Comparison of ENCODE assay signal across 8 mouse cellular contexts in the genomic region with DNA sequence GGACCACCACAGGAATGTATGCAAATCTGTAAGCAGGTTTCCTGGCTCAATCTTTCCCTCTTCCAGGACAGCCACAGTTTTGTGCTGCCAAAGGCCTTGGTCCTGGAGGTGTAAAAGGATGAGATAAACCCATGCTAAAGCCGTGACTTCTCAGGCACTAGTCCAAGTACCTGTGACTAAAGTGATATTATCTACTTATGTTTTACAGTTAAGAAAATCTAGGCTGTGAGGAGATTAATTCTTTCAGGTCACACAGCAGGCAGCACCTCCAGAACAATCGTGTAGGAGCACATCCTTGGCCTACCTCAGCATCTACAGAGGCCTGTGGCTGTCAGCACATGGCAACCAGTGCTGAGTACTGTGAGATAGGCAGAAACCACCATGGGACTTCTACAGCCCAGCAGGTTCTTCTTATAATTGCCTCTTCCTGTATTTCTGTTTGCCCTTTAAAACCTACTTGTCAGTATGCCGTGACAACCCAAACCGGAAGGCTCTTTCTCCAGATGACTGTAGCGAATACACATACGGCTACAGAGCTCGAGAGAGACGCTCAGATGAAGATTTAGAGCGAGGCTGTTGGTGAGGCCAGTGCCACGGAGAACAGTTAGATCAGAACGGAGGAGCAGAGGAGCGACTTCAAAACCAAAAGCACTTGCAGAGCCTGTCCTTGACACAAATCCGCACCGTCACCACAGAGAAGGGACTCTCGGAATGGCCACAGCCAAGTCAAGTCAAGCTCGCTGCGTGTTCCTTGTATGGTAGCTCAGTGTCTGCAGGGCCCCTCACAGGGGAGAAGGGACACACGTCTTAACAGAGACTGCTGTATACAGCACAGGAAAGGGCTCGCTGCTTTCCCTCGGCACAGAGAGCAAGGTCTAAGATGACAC. TPM values are rescaled to one million over a fixed set of nuclear protein-coding genes. Genes with fewer than 3 reads are reported as not detected.
DNase-seq lines count a peak whose midpoint lies in the region; ATAC-seq lines count a peak whose summit lies in the region.

No protein-coding gene starts in this region.

- peak; percentile 94 for DNase-seq in heart, adult 11 months
- peak; percentile 82 for DNase-seq in naive thymus-derived CD4-positive, alpha-beta T cell, adult 2 months (ENCODE audit: low read depth)
- DNase-seq in retina, postnatal 1 day = no peak
- no peak for DNase-seq in urinary bladder, postnatal 36 days (ENCODE audit: low spot score in 2 of 2)

- H3K4me1 ChIP-seq in heart, embryonic 11.5 days (ENCODE audit: control insufficient read depth, insufficient read depth, low read length) = no peaks in the 10 kb centered on the region
- peaks cover 14% of the 10 kb centered on the region for H3K4me1 ChIP-seq in hindbrain, embryonic 13.5 days (replicated peaks)
- peaks cover 20% of the 10 kb centered on the region for H3K4me1 ChIP-seq in kidney, embryonic 15.5 days

- WGBS in heart, embryonic 11.5 days (ENCODE audit: insufficient replicate concordance) = 74% methylated on average over 20 of the region's 20 CpGs
- 79% methylated on average over 20 of the region's 20 CpGs for WGBS in hindbrain, embryonic 13.5 days
- 77% methylated on average over 20 of the region's 20 CpGs for WGBS in kidney, embryonic 15.5 days

- H3K9me3 ChIP-seq in heart, embryonic 11.5 days (replicated peaks; ENCODE audit: control insufficient read depth, low read length) = no peaks in the 10 kb centered on the region
- no peaks in the 10 kb centered on the region for H3K9me3 ChIP-seq in hindbrain, embryonic 13.5 days
- H3K9me3 ChIP-seq in kidney, embryonic 15.5 days (replicated peaks) = no peaks in the 10 kb centered on the region

- ATAC-seq in heart, embryonic 11.5 days (replicated peaks; ENCODE audit: insufficient number of reproducible peaks, low FRiP score, low TSS enrichment) = no peak
- peak; percentile 87 for ATAC-seq in activated CD4-positive, CD25-positive, alpha-beta regulatory T cell, adult 4 months
- ATAC-seq in hindbrain, embryonic 13.5 days (ENCODE audit: low FRiP score) = 0 out of 2 replicates have a peak, but pooled peaks have one; percentile 50
- ATAC-seq in kidney, embryonic 15.5 days (replicated peaks; ENCODE audit: low FRiP score) = no peak

- no peak overlapping the region for H3K4me2 ChIP-seq in heart, embryonic 11.5 days
- H3K4me2 ChIP-seq in hindbrain, embryonic 13.5 days = no peak overlapping the region
- H3K4me2 ChIP-seq in kidney, embryonic 15.5 days = no peak overlapping the region

- no peak overlapping the region for H3K4me3 ChIP-seq in heart, embryonic 11.5 days (ENCODE audit: low read depth, low read length)
- no peak overlapping the region for H3K4me3 ChIP-seq in hindbrain, embryonic 13.5 days
- H3K4me3 ChIP-seq in kidney, embryonic 15.5 days (replicated peaks) = no peak overlapping the region

- H3K9ac ChIP-seq in heart, embryonic 11.5 days (ENCODE audit: low read depth, low read length) = no peak overlapping the region
- H3K9ac ChIP-seq in hindbrain, embryonic 13.5 days = no peak overlapping the region; the same call in 1 of the 2 replicates
- no peak overlapping the region for H3K9ac ChIP-seq in kidney, embryonic 15.5 days

- H3K27me3 ChIP-seq in heart, embryonic 11.5 days (ENCODE audit: control insufficient read depth, insufficient read depth, low read length) = no peaks in the 10 kb centered on the region; the same call in 1 of the 2 replicates
- H3K27me3 ChIP-seq in hindbrain, embryonic 13.5 days = peaks cover 20% of the 10 kb centered on the region
- H3K27me3 ChIP-seq in kidney, embryonic 15.5 days = peaks cover 10% of the 10 kb centered on the region; the same call in 1 of the 2 replicates

- H3K27ac ChIP-seq in heart, embryonic 11.5 days (ENCODE audit: low read depth, low read length) = no peak overlapping the region
- H3K27ac ChIP-seq in hindbrain, embryonic 13.5 days = peak overlapping the region; percentile 37; the same call in 1 of the 2 replicates
- H3K27ac ChIP-seq in kidney, embryonic 15.5 days = no peak overlapping the region

- H3K36me3 ChIP-seq in heart, embryonic 11.5 days (ENCODE audit: control insufficient read depth, insufficient read depth, low read length) = no peaks in the 10 kb centered on the region
- peaks cover 11% of the 10 kb centered on the region for H3K36me3 ChIP-seq in hindbrain, embryonic 13.5 days
- H3K36me3 ChIP-seq in kidney, embryonic 15.5 days = no peaks in the 10 kb centered on the region

RNA-seq across cellular contexts. Expression of gene N4bp2l1, which starts 3.8 kb away (rescaled TPM):
- 3.0 and 3.2 TPM in 2 replicates for polyA plus RNA-seq in heart, embryonic 11.5 days (2014; fragmentation: Nextera tagmentation; extraction: Ambion mirVana)
- 10 to 100 TPM; 53.3 to 53.4 TPM for polyA plus RNA-seq in activated CD4-positive, CD25-positive, alpha-beta regulatory T cell, adult 4 months (2017; shearing (Covaris generic))
- 7.7 and 8.6 TPM in 2 replicates for polyA plus RNA-seq in hindbrain, embryonic 13.5 days (2015; fragmentation: Nextera tagmentation; extraction: Ambion mirVana)
- 4.5 and 5.9 TPM in 2 replicates for polyA plus RNA-seq in kidney, embryonic 15.5 days (2015; fragmentation: Nextera tagmentation; extraction: Ambion mirVana)

Comparison
In these comparisons a context has a peak if more than half of its experiments do, and no peak if none do; other contexts are left out.
1. DNase-seq: peak in heart, adult 11 months (single experiment) and naive thymus-derived CD4-positive, alpha-beta T cell, adult 2 months (single experiment); none in retina, postnatal 1 day (single experiment) and urinary bladder, postnatal 36 days (0 of 2).
2. ATAC-seq: peak in activated CD4-positive, CD25-positive, alpha-beta regulatory T cell, adult 4 months (single experiment) and hindbrain, embryonic 13.5 days (single experiment); none in heart, embryonic 11.5 days (single experiment) and kidney, embryonic 15.5 days (single experiment).